Mouse (Mus musculus): ENCODE data around the gene Gclm. TPM values are rescaled to one million over a fixed set of nuclear protein-coding genes. Genes with fewer than 3 reads are reported as not detected.
"Not testable (repeated sequence)": the region's sequence is repeated elsewhere in the genome, so short reads cannot be mapped to it uniquely, and the experiment has no call there.

Gclm gene
- total and polyA plus RNA-seq, 2 experiments from 2014 or later = 36.1 to 47.3 TPM

GRCm38 (mm10) chr3:122273407-122274240 is 28.3 kb downstream of the Gclm start:
- Histone ChIP-seq H3K36me3 (replicated peaks; ENCODE audit: control insufficient read depth, insufficient read depth, low read length) (peaks cover 34% of the 10 kb centered on the region), H3K4me2 (ENCODE audit: low read depth, low read length) (peak overlapping the region; percentile 92), H3K9me3 (replicated peaks; ENCODE audit: control insufficient read depth, low read length) (no peaks in the 10 kb centered on the region), H3K27ac (ENCODE audit: low read depth) (peak overlapping the region; percentile 34; the same call in 1 of the 2 replicates), H3K9ac (replicated peaks; ENCODE audit: low read depth, low read length) (no peak overlapping the region; the same call in 1 of the 2 replicates), H3K4me3 (ENCODE audit: low read depth, low read length) (peak overlapping the region; percentile 99), H3K4me1 (ENCODE audit: control insufficient read depth, insufficient read depth) (peaks cover 10% of the 10 kb centered on the region), H3K27me3 (ENCODE audit: control insufficient read depth, insufficient read depth, low read length) (no peaks in the 10 kb centered on the region)
- TF ChIP-seq CTCF (IDR thresholded peaks at IDR 0.05; ENCODE audit: low read depth) (peak; percentile 17; the same call in 1 of the 2 replicates), EP300 (IDR thresholded peaks at IDR 0.05; ENCODE audit: low read depth) (no peak)
- no peak for DNase-seq (ENCODE audit: low spot score)
- ATAC-seq (ENCODE audit: insufficient read depth, low read depth) = no peak
- WGBS = 12% methylated on average over 18 of the region's 20 CpGs

- peak; percentile 98 for ATAC-seq (ENCODE audit: insufficient read depth, low read depth)
Observed at GRCm38 (mm10) chr3:122274241-122275024, 29.1 kb downstream of the Gclm start, which contains the start of gene Dnttip2. TSS of gene Dnttip2 (plus strand) at chr3:122274388.

GRCm38 (mm10) chr3:122275111-122275510 is 29.8 kb downstream of the Gclm start:
- Histone ChIP-seq H3K4me3 (ENCODE audit: low read depth, low read length) (peak overlapping the region; percentile 99), H3K9me3 (replicated peaks; ENCODE audit: control insufficient read depth, low read length) (no peaks in the 10 kb centered on the region), H3K9ac (replicated peaks; ENCODE audit: low read depth, low read length) (peak overlapping the region; percentile 97; the same call in 1 of the 2 replicates), H3K4me1 (ENCODE audit: control insufficient read depth, insufficient read depth) (peaks cover 10% of the 10 kb centered on the region), H3K36me3 (replicated peaks; ENCODE audit: control insufficient read depth, insufficient read depth, low read length) (peaks cover 49% of the 10 kb centered on the region), H3K27me3 (ENCODE audit: control insufficient read depth, insufficient read depth, low read length) (no peaks in the 10 kb centered on the region), H3K4me2 (ENCODE audit: low read depth, low read length) (peak overlapping the region; percentile 92), H3K27ac (ENCODE audit: low read depth) (no peak overlapping the region)
- 76% methylated on average over 10 of the region's 10 CpGs for WGBS
- DNase-seq (ENCODE audit: low spot score) = no peak
- ATAC-seq (ENCODE audit: insufficient read depth, low read depth) = no peak
- TF ChIP-seq EP300 (IDR thresholded peaks at IDR 0.05; ENCODE audit: low read depth) (no peak), CTCF (IDR thresholded peaks at IDR 0.05; ENCODE audit: low read depth) (no peak)

More at GRCm38 (mm10) chr3:122274241-122275024, 29.1 kb downstream of the Gclm start, which contains the start of gene Dnttip2:
- peak; percentile 96 for DNase-seq (ENCODE audit: low spot score)
- under 1% methylated on average over 55 of the region's 57 CpGs for WGBS
- Histone ChIP-seq H3K4me1 (ENCODE audit: control insufficient read depth, insufficient read depth) (peaks cover 10% of the 10 kb centered on the region), H3K27me3 (ENCODE audit: control insufficient read depth, insufficient read depth, low read length) (no peaks in the 10 kb centered on the region), H3K4me2 (ENCODE audit: low read depth, low read length) (peak within 1 kb of the TSS; percentile 92), H3K27ac (ENCODE audit: low read depth) (peak within 1 kb of the TSS; percentile 84), H3K4me3 (ENCODE audit: low read depth, low read length) (peak within 1 kb of the TSS; percentile 99), H3K36me3 (replicated peaks; ENCODE audit: control insufficient read depth, insufficient read depth, low read length) (peaks cover 42% of the 10 kb centered on the region), H3K9ac (replicated peaks; ENCODE audit: low read depth, low read length) (peak within 1 kb of the TSS; percentile 97), H3K9me3 (replicated peaks; ENCODE audit: control insufficient read depth, low read length) (no peaks in the 10 kb centered on the region)
- no peak for TF ChIP-seq CTCF (IDR thresholded peaks at IDR 0.05; ENCODE audit: low read depth)
- TF ChIP-seq EP300 (IDR thresholded peaks at IDR 0.05; ENCODE audit: low read depth) = no peak; the same call in 1 of the 2 replicates

GRCm38 (mm10) chr3:122287195-122287594 is 41.8 kb downstream of the Gclm start:
- WGBS = 75% methylated on average over 5 of the region's 5 CpGs
- no peak overlapping the region for H3K9ac ChIP-seq (replicated peaks; ENCODE audit: low read depth, low read length)
- no peak overlapping the region for H3K27ac ChIP-seq (ENCODE audit: low read depth)
- no peak for DNase-seq (ENCODE audit: low spot score)
- H3K4me3 ChIP-seq (ENCODE audit: low read depth, low read length) = no peak overlapping the region
- peaks cover 36% of the 10 kb centered on the region for H3K36me3 ChIP-seq (replicated peaks; ENCODE audit: control insufficient read depth, insufficient read depth, low read length)
- no peaks in the 10 kb centered on the region for H3K9me3 ChIP-seq (replicated peaks; ENCODE audit: control insufficient read depth, low read length)
- H3K4me1 ChIP-seq (ENCODE audit: control insufficient read depth, insufficient read depth) = peaks cover 5% of the 10 kb centered on the region; the same call in 1 of the 2 replicates
- ATAC-seq (ENCODE audit: insufficient read depth, low read depth) = no peak
- no peak overlapping the region for H3K4me2 ChIP-seq (ENCODE audit: low read depth, low read length)
- TF ChIP-seq CTCF (IDR thresholded peaks at IDR 0.05; ENCODE audit: low read depth) (no peak), EP300 (IDR thresholded peaks at IDR 0.05; ENCODE audit: low read depth) (no peak)
- H3K27me3 ChIP-seq (ENCODE audit: control insufficient read depth, insufficient read depth, low read length) = no peaks in the 10 kb centered on the region

GRCm38 (mm10) chr3:122288613-122289195 is 43.3 kb downstream of the Gclm start:
- no peak for ATAC-seq (ENCODE audit: insufficient read depth, low read depth)
- Histone ChIP-seq H3K27ac (ENCODE audit: low read depth) (no peak overlapping the region), H3K27me3 (ENCODE audit: control insufficient read depth, insufficient read depth, low read length) (no peaks in the 10 kb centered on the region), H3K9ac (replicated peaks; ENCODE audit: low read depth, low read length) (no peak overlapping the region), H3K36me3 (replicated peaks; ENCODE audit: control insufficient read depth, insufficient read depth, low read length) (peaks cover 21% of the 10 kb centered on the region), H3K9me3 (replicated peaks; ENCODE audit: control insufficient read depth, low read length) (no peaks in the 10 kb centered on the region), H3K4me2 (ENCODE audit: low read depth, low read length) (no peak overlapping the region), H3K4me3 (ENCODE audit: low read depth, low read length) (no peak overlapping the region), H3K4me1 (ENCODE audit: control insufficient read depth, insufficient read depth) (peaks cover 7% of the 10 kb centered on the region; the same call in 1 of the 2 replicates)
- TF ChIP-seq CTCF (IDR thresholded peaks at IDR 0.05; ENCODE audit: low read depth) (no peak), EP300 (IDR thresholded peaks at IDR 0.05; ENCODE audit: low read depth) (no peak)
- WGBS = 84% methylated on average over 5 of the region's 5 CpGs
- no peak for DNase-seq (ENCODE audit: low spot score)

GRCm38 (mm10) chr3:122289344-122289743 is 44.0 kb downstream of the Gclm start:
- H3K27ac ChIP-seq (ENCODE audit: low read depth); ATAC-seq (ENCODE audit: insufficient read depth, low read depth); H3K4me3 ChIP-seq (ENCODE audit: low read depth, low read length); H3K9me3 ChIP-seq (replicated peaks; ENCODE audit: control insufficient read depth, low read length); H3K4me2 ChIP-seq (ENCODE audit: low read depth, low read length); H3K9ac ChIP-seq (replicated peaks; ENCODE audit: low read depth, low read length); H3K27me3 ChIP-seq (ENCODE audit: control insufficient read depth, insufficient read depth, low read length); H3K4me1 ChIP-seq (ENCODE audit: control insufficient read depth, insufficient read depth); DNase-seq (ENCODE audit: low spot score): not testable (repeated sequence)
- WGBS = 52% methylated on average over 3 of the region's 4 CpGs
- peaks cover 14% of the 10 kb centered on the region for H3K36me3 ChIP-seq (replicated peaks; ENCODE audit: control insufficient read depth, insufficient read depth, low read length)

Data from heart, postnatal 0 days (tissue).